Mouse (Mus musculus) cerebellum, postnatal 10 days (tissue): Measurements from ENCODE around the gene Dab2ip.
A peak's percentile ranks its signal among the peaks of the same experiment; 100 is the strongest.

ENCODE experiments used
- DNase-seq, 2 experiments: peaks; one replicate each; pipeline ENCODE4 v3.0.0; 2021; ENCODE audit warnings: mixed read lengths in 2 of 2

The Dab2ip gene

DNA sequence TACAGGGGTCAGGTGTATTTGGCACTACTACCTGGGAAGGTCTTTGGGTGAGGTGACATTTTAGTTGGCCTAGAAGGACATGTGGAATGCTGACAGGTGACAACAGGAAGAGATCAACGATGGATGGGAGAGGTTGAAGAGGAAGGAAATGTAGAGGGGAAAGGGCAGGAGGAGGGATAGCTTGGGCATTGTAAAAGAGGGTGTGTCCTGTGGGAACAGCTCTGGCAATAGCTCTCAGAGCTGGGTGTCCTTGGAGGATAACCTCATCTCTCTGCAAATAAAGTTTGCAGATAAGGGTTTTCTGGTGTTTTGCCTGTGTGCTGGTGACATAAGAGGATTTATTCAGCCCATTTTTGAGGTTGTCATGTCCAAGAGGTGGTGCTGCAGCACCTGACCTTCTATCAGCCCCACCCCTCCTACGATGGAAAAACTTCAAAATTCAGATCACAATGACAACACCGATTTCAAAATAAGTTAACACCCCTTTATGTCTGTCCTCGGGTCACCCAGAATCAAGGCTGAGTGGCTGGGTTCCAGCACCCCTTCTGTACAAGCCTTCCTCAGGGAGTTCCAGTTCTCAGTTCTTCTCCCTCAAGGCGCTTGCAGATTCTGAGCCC is 101.6 kb downstream of the Dab2ip start:
- no peak for DNase-seq

DNA sequence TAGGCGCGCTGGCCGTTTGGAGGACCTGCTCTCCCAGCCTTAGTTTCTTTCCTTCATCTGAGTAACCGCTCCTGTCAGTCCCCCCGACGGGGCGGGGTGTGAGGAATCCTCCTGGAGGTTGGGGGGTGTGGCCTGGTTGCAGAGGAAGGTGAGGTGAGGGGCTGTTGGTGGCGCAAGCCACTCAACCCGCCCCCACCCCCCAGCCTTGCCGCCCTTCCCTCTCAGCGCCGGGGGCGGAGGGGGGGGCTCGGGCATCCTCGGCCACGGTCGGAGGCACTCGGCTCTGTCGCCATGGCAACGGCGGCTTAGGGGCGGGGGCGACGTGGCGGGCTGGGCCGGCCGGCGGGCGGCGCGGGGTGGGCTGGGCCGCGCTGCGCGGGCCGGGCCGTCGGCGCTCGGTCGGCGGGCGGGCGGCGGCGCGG is 102.9 kb downstream of the Dab2ip start:
- peak; percentile 93 to 95 for DNase-seq

DNA sequence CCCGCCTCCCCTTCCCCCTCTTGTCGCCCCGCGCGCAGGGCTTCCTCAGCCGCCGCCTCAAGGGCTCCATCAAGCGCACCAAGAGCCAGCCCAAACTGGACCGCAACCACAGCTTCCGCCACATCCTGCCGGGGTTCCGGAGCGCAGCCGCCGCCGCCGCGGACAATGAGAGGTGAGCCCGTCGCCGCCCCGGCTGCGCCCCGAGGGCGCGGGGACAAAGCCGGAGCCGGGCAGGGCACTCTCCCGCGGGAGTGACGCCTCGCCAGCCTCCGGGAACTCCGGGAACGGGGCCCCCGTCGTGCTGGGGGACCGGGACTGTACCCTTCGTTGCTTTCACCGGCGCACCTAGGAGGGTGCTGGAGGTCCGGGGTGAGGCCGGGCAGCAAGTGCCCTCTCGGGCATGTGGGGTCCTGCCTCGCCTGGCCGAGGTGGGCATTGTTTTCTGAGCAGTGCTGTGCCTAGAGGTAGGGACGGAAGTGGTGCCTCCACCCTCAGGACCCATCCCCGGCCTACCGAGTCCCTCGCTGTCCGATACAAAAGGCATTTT is 103.5 kb downstream of the Dab2ip start:
- peak; percentile 64 to 68 for DNase-seq

DNA sequence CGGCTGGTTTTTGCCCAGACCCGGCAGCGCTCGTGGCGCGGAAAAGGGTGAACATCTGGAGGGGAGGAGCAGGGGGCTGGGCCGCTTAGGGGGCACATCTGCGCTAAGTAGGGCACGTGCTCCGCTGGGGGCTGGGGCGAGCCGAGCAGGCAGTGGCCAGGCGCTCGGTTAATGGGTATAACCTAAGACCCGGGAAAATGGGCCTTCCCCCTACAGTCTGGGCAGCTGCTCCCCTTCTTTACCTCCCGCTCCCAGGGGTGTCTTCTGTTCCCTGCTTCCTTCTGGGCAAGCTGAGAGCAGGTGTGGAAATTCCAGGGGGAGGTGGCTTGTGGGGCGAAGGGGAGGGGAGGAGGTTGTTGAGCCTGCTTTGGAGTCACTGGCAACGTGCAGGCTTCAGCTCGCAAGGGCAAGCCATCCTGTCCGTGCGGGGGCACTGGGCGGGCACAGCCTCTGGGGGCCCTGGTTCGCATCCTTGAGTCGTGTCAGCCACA is 104.0 kb downstream of the Dab2ip start:
- peak in 1 of 2 experiments; percentile 56 for DNase-seq

DNA sequence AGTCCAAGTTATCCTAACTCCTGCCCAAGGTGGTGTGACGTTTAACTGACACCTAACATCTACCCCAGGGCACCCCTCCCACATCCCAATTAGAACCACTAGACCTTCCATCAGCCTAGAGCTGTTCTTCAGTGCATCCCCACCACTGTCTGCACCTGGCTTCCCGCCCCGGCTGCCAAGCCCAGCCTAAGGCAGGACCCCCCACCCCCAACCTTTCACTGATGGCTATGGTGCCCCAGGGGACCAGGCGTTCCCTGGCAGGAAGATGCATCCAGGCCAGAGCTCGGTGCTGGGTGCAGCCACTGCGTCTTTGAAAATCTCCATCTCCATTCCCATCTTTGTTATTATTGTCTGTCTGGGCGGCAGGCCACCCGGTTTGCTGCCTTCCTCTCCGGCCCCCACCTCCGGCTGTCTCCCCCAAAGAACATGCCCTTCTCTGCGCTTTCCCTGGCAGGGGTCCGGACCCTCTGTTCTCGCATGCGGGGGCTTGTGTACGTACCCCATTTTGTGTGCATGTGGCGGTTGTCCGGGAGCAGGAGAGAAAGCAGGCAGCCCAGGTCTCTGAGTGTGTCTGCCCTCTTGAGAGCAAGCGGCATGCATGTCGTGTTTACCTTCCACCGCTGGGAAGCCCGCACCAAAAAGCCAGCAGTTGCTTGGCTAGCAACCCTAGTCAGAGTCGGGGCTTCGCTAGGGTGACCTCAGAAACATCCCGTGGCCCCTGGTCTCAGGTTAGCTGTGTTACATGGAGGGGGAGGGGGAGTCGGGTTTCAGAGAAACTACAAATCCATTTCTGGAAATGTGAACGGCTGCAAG is 104.9 kb downstream of the Dab2ip start:
- peak; percentile 52 to 54 for DNase-seq

DNA sequence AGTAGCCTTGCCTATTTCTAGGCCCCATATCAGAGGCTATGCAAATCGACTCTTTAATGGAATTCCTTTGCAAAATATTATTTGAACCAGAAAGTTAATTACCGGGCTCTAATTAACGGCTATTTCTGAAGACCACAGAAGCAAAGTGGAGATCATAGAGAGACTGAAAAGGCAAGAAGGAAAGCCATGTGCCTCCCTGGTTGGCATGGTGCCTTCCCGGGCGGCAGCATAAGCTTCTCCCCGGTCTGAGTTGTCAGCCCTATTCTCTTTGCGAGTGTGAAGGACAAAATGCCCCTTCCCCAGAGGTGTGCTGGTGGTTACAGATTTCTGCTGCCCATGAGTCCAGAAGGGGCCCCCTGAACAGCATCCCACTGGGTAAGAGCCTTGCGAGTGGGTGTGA is 109.7 kb downstream of the Dab2ip start:
- DNase-seq, result peak; percentile 42

DNA sequence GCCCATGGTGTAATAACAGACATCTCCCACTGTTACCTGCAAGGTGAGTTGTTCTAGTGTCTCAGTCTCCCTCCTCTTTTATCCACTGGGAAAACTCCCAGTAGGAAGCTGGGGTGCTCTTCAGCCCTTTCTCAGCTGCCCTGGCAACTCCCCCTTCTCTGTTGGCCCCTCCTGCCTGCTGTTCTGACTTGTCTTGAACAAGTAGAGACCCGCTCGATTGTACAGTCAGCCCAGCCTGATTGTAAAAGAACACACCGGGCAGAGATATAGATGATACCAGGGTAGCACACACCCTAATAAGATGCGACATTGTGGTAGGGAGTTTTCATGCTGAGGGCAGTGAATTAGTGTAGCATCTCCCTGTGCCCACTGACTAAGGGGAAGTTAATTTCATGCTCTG is 111.2 kb downstream of the Dab2ip start:
- no peak for DNase-seq

DNA sequence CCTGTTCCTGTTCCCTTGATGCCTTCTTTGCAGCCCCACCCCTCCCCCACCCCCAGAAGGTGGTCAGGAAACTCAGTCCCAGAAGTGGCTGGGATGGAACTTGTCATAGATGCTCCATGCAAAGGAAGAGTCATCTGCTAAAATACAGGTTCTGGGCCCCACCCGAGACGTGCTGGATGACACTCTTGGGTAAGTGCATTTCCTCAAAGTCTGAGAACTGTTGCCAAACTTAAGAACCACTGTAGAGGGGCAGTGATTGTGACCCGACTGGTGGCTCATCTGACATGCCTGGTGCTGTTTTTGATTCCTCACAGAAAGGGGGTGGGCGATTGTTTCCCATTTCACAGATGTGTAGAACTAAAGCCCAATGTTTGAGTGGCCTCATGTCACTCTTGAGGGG is 111.7 kb downstream of the Dab2ip start:
- no peak for DNase-seq

DNA sequence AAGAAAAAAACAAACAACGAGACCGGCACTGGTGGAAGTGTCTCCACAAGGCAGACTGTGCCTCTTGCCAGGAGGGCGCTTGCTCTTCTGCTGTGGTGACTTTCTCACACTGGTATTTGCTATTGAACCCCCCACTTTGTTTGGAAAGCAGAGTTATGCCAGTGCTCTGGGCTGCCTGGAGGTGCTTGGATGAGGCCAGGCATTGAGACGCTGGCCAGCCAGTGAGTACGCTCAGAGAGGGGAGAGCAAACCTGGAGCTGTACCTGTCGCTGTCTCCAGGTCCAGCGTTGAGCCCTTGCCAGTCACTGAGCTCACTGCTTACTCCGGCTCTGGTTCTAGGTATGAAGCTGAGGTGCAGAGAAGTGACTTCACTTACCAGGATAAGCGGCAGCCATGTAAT is 112.2 kb downstream of the Dab2ip start:
- no peak for DNase-seq

DNA sequence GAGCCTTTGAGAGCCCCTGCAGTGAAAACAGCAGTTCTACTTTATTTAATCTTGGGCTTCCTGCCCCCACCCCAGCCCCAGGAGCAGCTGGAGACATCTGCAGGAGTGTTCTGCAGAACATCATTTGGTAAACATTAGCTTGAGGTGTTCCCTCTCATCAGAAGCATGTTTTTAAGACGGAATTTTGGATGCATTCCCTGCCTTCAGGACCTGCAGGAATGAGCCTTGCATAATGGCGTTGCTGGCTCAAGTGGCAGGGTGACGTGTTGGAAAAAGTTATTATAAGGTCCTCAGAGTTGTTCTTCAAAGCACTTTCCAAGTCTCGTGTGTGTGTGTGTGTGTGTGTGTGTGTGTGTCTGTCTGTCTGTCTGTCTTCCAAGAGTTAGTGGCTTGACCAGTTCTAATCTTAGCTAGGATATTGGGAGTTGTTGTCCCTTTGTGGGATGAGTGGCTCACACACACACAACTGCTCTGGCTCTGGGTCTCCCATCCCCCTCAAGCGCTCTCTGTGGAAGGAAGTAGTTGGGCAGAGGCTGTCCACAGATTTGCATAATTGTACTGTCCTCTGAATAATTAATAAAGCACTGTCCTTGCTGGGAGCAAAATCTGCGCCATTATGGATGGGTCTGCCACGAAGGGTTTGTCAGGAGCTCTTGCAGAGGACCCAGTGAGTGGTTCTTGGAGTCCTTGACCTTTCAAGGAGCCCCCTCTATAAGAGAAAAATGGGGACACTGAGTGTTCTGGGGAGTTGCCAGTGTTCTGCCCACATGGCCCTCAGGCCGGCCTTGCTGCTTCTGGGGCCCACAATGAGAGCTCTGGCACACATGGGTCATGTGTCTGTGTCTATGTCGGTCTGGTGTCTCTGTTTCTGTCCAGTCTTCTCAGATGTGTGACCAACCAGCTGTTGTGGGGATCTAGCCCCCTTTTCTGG is 114.2 kb downstream of the Dab2ip start:
- no peak for DNase-seq

DNA sequence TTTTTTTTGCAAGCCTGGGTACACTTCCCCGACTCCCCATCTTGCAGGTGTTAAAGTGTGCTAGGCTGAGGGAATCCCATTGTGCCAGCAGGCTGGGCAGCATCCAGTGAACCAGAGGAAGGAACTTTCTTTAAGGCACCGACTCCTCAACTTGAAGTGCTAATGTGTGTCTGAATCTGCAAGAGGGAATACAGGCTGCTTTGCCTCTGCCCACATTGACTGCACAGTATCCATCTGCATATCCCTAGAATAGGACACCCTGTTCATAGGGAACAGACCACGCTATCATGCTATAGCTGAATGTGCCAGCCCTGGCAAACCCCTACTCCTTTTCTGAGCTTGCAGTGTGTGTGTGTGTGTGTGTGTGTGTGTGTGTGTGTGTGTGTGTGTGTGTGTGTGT is 115.1 kb downstream of the Dab2ip start:
- no peak for DNase-seq

DNA sequence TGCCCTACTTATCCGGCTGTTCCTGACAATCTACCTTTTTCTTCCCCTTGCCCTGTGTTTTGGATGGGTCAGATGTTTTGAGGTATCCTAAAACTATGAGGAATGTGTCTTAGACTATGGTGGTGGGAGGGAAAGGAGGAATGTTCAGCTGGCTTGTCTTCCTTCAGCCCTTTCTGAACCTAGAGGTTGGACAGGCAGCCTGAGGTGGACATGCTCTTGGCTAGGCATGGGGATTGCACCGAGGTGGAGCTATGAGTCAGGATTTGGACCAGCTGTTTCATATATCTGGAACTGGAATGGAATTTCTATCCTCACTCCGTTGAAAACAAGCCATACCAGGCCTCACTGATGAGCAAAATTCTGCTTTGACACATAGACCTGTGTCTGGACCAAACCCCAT is 115.9 kb downstream of the Dab2ip start:
- no peak for DNase-seq

DNA sequence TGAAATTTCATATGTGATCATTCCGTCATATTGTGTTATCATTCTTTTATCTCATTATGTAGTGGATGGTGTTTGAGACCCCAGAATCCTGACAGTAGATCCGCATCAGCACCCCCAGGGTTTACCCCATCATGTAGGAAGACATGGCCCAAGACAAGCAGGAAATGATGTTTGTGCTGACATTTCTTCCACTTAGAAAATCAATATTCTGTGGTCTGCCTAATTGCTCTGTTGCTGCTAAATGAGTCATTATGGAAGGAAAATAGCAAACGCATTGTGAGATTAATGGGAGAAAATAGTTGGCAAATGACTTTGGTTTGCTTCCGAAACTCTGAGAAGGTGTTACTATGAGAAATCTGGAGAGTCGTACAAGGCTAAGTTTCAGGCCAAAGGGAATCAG is 116.4 kb downstream of the Dab2ip start:
- DNase-seq, result no peak

DNA sequence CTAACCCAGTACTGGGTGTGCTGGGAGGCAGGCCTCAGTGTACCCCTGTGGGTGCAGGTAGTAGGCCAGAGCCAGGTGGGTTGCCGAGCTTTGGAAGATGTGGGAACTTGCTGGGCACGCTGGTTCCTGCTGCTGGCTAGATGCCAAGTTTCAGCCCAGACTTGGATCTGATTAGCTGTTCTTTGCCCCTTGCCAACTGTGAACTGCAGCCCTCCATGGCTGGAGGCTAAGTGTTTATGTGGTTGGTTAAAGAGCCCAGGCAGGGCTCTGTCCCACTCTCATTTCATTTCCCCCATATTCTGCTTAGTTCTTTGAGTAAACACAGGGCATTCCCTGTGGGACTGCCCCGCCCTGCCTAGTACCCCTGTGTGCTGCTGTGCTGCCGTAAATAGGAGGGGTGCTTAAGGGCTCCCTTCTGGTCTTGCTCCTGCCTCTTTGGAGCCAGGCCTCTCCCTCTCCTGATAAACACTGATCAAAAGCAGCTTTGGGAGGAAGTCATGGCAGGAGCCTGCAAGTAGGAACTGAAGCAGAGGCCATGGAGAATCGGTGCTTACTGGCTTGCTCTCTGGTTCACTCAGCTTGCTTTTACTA is 118.1 kb downstream of the Dab2ip start:
- DNase-seq, result peak; percentile 76 to 77

DNA sequence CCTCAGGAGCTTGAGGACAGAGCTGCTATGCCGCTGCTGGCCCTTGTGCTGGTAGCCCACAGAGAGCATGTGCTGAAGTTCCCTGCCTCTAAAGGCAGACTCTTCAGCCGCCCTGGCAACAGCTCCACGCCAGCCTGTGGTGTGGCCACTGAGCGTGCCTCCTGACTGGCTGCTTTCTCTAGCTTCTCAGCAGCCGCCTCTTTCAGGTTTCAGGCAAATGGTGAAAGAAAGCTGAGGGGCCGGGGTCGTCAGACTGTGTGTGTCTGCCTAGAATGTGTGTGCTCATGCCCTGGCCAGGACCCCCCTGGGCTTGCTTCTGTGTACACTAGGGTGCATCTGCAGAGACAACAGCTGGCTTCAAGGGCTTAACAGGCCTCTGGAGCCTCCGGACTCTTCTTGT is 119.8 kb downstream of the Dab2ip start:
- peak; percentile 85 to 89 for DNase-seq

DNA sequence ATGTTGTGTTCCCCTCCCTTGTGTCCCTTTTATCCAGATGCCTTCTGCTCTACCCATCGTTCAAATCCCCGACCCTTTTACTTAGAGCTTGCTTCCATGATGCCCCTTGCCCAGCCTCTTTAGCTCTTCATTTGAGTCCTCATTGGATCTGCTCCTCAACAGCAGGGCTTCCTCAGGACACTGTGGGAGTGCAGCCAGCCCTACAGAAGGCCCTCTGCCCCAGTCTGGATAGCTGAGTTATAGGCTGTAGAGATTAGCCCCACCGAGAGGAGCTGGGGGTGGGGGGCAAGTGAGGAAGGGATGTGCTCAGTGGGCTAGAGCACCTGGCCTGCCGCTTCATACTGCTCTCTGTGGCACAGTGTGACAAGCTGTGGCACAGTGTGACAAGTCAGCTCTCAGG is 120.4 kb downstream of the Dab2ip start:
- DNase-seq, result peak; percentile 65 to 74

DNA sequence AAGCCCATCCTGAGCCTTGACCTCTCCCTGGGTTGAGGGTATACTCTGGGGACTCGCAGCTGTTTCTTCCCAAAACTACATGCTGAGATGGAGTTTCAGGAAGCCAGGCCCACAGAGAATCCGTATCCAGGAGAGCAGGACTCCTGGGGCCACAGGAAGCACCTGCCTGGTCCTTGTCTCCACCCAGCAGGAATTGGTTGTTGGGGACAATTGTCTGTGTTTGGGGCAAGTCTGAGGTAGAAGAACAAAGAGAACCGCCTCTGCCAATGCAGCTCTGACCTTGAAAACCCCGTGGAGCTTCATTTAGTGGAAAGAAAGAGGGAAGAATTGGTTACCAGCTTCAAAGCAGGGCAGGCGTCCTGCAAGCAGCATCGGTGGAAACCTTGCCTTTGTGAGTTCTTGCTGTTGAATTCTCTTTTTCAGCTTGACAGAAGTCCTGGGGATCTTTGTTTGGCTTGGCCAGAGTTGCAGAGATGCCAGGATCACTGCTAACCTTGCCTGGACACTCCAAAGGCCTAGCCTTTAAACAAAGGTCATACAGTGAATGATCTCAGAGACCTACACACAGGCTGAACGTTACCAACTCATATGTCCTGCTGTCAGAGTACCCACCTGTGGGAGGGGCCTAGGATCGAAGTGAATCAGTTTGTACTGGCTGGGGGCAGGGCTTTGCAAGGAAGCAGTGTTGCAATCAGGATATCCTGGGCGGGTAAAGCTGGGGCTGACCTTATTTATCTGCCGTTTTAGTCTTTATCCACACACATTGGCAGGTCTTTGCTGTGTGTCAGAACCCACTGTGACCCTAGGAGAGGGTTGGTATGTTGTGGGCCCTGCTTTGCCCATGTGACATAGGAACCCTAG is 122.0 kb downstream of the Dab2ip start:
- no peak for DNase-seq

DNA sequence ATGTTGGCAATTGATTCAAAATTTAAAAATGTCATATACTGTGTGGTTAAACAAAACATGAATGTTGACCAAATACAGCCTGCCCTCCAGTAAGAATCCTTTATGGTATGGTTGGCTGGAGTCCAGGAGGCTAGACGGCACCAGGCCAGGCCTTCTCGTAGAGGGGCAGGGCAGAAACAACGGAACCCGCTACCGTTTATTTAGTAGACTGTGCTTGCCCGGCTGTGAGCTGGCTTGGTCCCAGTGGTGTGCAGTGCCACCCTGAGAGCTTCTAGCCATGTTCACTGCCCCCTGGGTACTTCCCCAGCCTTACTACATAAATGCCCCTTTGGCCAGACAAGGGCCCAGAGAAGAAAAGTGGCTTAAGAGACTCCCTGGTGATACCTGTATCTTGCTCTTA is 122.8 kb downstream of the Dab2ip start:
- DNase-seq, result peak; percentile 62 to 70

DNA sequence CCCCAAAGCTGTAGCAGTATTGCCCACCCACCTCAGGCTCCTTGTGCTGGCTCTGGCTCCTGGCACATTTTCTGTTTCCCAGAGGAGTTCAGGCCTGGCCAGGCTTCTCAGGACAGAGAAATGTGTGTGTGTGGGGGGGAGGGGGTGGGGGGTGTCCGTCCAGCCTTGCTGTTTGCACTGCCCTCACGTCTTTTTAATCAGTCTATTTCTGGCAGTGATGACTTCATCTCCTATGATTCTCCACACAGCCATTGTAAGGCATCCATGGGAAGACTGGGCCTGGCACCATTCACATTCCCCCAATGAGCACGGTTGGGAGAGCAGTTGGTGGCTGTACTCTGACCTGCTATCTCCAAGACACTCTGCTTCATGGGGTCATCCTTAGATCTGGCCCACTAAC is 125.9 kb downstream of the Dab2ip start:
- no peak for DNase-seq

DNA sequence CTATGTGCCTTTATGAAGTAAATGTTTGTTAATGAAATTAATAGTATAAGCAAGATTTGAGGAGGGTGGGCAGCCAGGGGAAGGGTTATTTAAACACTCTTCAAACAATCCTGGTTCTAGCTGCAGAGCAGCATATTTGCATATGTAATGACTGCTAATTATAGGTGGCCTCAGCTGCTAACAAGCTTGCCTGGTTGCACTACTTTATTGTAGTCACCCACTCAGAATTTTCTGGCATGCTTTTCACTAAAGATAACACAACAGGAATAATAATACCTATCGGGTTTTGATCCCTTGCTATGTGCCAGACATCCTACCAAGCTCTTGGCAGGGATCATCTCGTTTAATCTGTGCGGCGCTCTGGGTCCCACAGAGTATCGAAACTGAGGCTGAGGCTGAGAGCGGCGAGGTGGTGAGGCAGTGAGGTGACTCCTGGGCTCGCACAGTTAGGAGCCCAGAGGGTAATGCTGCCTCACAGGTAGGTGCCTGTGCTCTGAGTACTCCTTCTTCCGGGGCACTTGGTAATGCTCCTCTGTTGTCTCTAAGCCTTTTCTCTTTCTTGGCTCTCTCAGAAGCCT is 126.8 kb downstream of the Dab2ip start:
- no peak for DNase-seq

DNA sequence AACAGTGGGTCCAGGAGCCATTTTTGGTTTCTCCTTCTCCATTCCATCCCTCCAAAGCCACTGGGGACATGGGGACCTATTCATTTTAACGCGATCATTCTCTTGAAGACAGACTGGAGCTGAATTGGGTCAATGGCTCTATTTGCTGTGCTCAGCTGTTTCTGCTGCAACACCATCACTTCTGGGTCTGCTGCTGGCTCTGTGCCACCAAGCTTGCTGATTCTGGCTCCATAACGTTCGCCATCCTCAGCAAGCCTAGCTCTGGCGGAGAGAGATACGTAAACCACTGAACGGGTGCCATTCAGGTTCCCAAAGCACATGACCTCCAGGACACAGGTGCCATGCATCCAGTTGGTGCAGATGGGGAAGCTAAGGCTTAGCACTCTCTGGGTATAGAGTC is 128.0 kb downstream of the Dab2ip start:
- DNase-seq, result peak; percentile 59 to 64
